Mouse (Mus musculus) natural killer cell, adult 2 months (primary cell): ENCODE data around the gene Gm45902.

ENCODE experiments used
- DNase-seq, 2 experiments: peaks; one replicate each; pipeline ENCODE4 v3.0.0; 2022; ENCODE audit warnings: low spot score in 2 of 2

Gene Gm45902

DNA sequence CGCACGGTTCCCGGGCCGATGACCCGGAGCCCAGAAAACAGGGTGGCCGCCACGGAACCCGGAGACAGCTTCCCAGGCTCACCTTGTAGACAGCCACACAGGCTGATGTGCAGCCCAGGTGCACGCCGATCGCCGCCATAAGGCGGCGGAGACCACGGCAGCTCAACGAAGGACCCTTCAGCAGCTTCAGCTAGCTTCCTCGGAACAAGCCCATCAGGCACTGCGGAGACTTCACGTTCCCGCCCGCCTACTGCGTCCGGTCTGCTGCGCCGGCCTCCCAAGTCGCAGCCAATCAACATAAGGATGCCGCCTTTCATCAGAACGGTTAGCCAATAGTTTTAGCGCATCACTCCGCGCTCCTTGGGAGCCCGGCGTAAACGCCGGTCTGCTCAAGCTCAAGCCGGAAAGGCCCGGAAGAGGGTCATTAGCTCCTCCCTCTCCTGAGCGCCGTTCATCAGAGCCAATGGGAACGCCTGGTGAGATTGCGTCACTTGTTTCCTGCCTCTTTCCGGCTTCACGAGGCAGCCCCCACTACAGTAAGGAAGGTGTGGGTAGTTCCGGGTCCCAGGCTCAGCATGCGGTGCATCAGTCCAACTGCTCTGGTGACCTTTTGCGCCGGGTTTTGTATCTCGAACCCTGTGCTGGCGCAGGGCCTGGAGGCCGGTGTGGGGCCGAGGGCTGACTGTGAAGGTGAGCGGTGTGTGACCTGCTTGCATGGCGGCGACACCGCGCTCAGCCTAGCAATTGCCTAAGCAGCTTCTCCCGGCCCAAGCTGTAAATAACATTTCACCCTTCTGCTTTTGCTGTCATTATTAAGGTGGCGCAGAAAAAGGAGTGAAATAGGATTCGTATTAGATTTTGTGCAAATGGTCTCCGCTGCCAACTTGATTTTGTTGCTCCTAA is at the start of gene Gm45902, which contains the start of the genes Hspa14 and Cdnf:
Gene Gm45902 (minus strand): TSS at position 239 of the 903 bp plus-strand sequence.
Gene Hspa14 (minus strand): TSS at position 263 of the 903 bp plus-strand sequence.
Gene Cdnf (plus strand): TSS at position 479 of the 903 bp plus-strand sequence.
- peak; percentile 98 for DNase-seq

DNA sequence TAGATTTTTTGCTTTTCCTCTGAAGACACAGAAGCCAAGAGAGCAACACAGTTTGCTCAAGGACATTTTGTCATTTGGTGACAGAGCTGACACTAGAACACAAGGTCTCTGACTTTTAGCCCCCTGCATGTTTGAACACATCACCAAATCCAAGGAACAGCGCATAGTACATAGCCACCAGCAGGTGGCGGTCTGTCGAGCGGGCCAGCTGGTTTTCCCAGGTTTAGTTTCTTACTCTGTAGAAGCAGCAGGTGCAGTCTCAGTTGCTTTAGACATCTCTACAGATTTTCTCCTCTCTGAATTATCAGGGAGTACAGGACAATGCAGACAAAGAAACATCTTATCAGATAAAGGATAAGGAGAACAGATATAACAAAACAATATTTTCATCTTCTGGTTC is 34.0 kb upstream of the Gm45902 start:
- DNase-seq: peak; percentile 29 to 60

DNA sequence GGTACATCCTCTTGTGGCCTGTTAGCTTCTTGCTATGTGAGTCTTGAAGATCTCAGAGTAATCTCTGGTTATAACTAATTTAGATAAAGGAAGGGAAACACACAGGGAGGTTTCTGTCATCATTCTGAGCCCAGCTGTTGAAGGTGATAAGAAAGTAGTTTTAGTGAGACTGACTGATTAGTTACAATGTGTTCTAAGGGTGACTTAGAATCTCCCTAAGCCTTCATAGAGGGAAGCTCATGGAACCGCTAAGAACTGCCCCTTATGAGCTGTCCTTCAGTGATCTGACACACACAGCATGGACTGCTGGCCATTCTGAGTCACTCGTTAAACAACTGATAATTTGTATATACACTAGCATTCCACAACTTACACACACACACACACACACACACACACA is 33.5 kb upstream of the Gm45902 start:
- no peak for DNase-seq

DNA sequence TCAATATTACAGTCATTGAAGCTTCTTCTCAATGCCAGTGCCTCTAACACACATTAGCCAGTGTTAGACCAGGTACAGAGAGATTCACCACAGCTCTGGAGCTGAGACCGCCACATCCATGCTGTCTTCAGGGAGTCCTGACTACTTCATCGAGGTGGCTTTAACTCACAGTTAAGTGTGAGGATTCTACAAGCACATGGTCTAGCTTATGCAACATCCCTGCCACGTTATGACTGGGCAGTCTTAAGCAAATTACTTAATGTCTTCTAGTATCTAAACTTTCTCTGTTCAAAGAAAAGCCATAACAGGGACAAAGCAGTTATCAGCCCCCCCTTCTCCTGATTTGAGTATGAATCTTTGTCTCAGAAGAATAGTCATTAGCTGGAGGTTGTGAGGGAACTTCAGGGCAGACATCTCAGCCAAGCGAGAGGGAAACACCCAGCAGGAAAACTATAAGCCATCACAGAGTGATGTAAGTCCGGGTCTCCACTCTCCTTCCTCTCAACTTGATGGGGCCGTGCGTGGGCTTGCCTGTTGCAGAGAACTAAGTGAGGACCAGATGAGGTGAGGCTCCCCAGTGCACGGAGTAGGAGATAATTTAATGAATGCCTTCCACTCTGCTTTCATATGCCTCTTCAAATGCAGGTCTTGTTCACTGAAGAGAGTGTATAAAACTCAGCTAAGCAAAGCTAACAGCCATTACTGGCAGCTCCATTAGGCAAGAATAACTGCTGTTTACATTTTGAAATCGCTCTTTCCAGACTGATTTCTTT is 28.9 kb upstream of the Gm45902 start:
- no peak for DNase-seq

DNA sequence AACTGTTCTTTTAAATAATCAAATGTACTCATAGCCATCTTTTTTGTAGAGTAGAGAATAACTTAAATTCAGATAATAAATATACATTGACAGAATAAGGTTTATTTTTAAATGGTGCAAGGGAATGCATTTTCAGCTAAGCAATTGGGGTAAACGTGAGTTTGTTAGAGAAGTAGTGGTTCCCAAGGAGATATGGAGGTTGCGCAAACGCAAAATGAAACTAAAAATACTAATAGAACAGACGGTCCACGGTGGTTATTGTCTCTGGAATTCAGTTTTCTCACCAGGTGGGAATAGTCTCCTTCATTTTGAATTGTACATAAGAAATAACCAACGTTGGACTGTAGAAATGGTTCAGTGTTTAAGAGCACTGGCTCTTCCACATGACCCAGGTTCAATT is 13.7 kb upstream of the Gm45902 start:
- no peak for DNase-seq

DNA sequence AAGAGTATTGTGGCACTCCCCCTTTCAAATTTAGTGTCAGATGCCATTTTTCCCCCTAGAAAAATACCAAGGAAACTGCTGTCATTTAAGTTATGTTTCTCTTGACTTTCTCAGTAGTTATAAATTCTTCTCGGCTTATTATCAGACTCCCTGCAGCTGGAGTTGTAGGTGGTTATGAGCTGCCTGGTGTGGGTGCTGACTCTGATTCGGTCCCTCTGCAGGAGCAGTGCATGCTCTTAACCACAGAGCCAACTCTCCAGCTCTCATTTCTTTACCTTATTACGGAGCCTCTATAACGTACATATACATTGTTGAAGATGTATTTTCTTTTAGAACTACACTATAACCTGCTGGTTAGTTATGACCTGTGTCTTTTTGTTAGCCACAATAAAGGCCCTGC is 10.0 kb upstream of the Gm45902 start:
- no peak for DNase-seq

DNA sequence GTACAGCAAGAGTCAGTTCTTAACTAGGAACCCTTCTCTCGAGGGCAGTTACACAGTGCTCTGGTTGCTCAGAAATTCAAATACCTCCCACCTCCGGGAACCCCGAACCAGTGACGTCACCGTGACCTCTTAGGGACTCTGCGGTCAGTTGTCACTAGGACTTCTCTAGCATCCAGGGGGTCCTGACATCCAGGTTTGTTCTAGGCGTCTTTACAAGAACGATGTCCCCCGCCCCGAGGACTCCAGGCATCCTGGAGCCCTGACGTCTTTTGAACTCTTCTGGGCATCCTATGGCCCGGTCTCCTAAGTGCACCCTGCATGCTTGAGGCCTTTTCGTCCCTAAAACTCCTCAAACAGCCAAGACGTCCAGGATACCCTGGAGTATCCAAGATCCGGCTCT is 514 bp downstream of the Gm45902 start:
- DNase-seq: peak; percentile 36 to 45

DNA sequence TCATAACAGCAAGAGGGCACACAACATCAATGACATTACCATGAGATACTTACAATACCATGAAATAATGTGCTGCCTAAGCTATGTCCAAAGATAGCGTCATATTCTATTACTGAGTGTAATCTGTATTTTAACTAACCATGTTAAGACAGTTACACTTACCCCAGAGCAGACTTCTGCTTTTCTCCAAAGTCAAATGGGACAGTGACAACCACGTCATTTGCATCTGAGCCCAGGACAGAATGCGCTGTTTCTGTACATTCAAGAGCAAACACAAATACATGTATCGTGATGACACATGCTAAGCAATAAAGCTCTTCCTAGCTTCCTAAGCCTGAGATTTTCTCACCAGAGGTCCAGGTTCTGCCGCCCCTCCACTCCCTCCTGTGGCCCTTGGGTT is 11.7 kb downstream of the Gm45902 start:
- peak in 1 of 2 experiments; percentile 24 for DNase-seq

DNA sequence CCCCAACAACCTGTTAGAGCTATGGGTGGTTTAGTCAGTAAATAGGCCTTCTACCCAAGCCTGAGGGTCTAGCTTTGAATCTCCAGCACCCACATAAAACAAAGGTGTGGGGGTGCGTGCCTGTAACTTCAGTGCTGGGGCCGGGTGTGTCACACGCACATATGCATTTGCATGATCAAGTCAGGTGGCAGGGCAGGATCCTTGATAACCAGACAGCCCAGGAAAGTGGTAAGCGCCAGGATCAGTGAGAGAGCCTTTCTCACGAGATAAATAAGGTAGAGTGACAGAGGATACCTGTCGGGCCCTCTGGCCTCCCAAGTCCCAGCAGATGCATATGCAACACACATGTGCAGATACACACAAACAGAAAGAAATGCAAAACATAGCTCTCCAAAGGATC is 13.0 kb downstream of the Gm45902 start:
- no peak for DNase-seq

DNA sequence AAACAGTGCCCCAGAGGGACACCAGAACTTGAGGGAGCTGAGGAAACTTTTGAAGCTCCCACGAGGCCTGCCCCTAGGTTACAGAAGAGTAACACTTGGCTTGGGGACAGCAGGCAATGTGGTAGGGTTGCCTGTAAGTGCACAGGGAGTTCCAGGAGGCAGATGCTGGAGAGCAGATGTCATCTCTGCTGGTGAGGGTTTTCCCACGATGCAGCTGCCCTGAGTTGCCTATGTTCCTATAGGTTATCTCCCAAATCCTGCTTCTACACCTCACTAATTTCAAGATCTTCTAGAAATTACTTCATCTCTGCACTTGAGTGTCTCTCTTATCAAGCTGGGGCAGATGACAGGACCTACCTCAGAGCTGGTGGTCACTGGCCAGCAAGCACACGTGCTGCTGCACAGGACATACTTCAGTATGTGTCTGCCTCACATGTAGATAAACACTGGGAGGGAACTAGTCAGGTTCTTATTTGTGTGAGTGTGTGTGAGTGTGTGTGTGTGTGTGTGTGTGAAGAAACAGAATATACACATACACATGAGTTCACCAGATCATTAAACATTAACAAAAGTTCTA is 18.7 kb downstream of the Gm45902 start:
- no peak for DNase-seq

DNA sequence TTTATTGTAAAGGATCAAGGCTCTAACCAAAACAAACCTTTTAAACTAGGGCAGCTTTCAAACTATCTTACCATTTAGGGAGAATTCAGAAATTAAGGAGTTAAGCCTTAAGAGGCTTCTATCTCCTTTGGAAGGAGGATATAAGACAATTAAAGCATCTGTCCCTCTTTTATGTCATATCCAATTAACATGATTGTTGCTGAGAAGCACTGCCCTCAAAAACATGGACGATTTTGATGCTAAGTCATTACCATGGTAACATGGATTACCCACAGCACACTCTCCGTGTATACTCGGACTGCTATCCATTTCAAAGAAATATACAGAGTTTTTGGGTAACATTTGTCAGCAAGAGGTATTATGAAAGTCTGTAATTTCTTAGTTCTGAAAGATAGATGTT is 22.8 kb downstream of the Gm45902 start:
- no peak for DNase-seq

DNA sequence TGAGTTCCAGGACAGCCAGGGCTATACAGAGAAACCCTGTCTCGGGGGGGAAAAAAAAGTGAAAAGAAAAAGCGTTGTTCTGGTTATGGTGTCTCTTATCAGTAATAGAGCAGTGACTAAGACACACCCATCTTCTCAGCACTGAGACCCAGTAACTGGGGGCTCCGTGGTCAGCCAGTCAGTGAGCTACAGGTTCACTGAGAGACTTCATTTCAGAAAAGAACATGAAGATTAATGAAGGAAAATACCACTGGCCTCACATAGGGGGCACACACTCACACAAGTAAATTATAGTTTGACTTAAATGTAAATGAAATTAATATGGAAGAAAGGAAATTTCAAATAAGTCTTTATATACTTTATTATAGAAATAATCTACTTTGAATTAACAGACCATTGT is 32.4 kb downstream of the Gm45902 start:
- DNase-seq: no peak

DNA sequence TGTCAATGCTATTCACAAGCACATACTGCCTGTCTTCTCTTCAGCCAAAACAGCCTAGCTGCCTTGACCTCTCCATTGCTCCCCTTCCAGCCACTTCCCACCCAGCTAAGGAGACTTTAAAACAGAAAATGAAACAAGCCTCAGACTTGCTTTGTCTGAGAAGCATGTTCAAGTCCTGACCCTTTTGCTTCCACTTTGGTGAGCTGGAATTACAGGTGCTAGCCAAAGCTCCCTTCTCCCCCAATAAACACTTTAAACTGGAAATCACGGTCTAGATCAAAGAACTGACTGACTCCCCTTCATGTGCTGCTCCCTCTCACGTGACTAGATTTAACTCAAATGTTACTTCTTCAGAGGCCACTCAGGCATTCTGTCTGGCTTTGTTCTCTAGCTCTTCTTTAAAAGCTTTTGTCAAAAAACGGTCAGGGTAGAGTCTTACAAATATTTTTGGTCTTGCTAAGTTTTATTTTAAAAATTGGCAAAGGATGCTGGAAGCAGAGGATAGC is 36.8 kb downstream of the Gm45902 start:
- DNase-seq: peak in 1 of 2 experiments; percentile 2

DNA sequence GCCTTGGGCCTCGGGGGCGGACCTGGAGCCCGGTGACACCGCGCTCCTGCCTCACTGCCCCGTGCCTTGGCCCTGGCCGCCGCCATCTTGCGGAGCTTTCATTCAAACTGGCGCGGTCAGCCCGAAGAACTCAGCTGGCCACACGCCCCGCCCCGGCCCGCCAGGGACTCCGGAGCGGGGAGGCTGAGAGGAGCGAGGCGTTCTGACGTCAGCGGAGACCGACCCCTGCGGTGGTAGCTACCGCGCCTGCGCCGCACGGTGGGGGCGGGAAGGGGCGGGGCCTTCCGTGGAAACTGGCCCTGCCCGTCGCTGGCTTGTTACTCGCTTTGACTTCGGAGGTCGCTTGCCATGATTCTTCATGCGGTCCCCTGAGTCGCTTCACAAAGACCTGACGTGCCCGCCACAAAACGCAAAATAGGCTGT is 37.7 kb downstream of the Gm45902 start, which contains the start of gene Suv39h2:
Gene Suv39h2 (minus strand): TSS at position 171 of the 423 bp plus-strand sequence.
- peak; percentile 96 to 97 for DNase-seq

DNA sequence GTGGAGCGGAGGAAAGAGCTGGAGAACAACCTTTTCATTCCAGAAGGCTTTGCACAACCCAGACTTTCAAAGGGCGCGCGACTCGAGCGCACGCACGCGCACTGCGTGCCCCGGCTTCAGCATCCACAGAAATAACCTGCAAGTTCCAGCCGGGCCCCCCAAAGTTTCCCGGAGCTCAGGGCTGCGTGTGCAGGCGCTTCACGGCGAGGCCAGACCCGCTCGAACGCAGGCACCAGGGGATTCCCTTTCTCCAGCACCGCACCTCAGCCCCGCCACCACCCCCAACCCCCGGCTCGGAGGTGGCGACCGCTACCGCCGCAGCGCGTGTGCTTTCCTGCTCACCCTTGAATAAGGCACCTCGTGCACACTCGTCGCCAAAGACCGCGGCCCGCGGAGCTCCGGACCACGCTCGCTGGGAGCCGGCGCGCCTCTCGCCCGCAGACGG is 38.2 kb downstream of the Gm45902 start:
- no peak for DNase-seq

DNA sequence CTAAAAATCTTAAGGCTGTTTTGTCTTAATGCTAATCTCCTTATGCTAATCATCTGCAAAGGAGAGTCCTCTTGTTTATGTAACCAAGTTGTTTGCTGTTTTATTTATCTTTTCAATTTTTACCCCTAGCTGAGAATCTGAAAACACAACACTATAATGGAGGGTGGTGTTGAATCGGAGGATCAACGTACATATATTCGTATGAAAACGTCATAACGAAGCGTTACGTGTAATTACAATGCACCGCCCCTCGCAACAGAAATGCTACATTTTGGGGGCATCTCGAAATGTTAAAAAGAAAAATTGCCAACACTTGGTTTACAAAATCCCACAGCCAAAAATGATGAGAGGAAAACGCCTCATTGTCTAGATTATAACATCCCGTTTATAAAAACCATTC is 38.7 kb downstream of the Gm45902 start:
- DNase-seq: peak in 1 of 2 experiments; percentile 5

DNA sequence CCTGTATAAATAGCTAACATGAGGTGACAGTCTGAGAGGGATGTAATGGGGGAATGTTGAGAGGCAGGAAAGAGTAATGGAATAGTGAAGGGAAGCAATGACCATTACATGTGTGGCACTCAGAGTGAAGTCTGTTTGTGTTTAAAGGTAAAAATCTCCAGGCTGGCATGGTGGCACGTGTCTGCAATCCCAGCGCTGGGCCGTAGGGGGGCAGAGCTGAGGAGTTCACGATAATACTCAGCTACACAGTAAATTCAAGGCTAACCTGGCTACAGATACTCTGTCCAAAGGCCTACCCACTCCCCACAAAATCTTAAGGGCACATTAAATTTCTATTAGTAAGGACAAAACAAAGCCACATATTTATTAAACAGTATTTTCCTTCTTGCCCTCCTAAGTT is 56.0 kb downstream of the Gm45902 start:
- no peak for DNase-seq
